8 mouse cellular contexts compared by ENCODE assay signal in the genomic region with DNA sequence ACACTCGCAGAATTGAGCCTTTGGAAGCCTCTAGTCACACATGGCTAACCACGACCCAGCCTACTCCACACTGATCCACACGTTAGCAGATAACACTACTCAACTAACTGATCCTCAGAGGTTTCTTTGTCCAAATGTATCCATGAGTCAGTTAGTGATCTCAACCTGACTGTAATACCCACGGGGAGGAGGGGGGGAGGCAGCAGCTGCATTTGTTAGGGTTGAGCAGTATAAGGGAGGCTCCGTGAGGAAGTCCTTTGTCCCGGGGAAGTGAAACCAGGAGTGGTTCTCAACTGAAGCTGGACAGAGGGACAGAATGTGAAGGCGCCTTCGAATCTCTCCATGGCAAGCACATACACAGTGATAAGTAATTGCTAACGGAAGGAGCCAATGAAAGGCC. TPM values are rescaled to one million over a fixed set of nuclear protein-coding genes. Genes with fewer than 3 reads are reported as not detected.
DNase-seq lines count a peak whose midpoint lies in the region; ATAC-seq and TF ChIP-seq lines count a peak whose summit lies in the region.
"Had no signal": no experiment of that assay in that cellular context is flagged by ENCODE, and none has a peak within 500 bp of the region (broad histone marks: within the 10 kb centered on the region; RNA-seq: fewer than 3 reads in every experiment).

No protein-coding gene starts in this region.

- TF ChIP-seq POLR2A in lung, adult 2 months (IDR thresholded peaks at IDR 0.05; ENCODE audit: borderline replicate concordance, extremely low read depth, low read depth, low read length) = no peak

- H3K79me2 ChIP-seq in C2C12 (ENCODE audit: control insufficient read depth, insufficient read depth) = peaks cover 86% of the 10 kb centered on the region

- TF ChIP-seq CTCF in C2C12 (IDR thresholded peaks at IDR 0.05; ENCODE audit: control insufficient read depth, insufficient read depth, insufficient read length) = no peak
- TF ChIP-seq CTCF in lung, adult 2 months (IDR thresholded peaks at IDR 0.05; ENCODE audit: insufficient read depth, low read length) = no peak
- no peak for TF ChIP-seq CTCF in liver, postnatal 0 days (IDR thresholded peaks at IDR 0.05; ENCODE audit: low read depth)

- no peak for TF ChIP-seq EP300 in liver, postnatal 0 days (IDR thresholded peaks at IDR 0.05; ENCODE audit: low read depth)

- peak; percentile 37 to 69 for DNase-seq in adrenal gland, postnatal 36 days
- no peak for DNase-seq in heart, embryonic 10.5 days (ENCODE audit: low spot score)
- no peak for DNase-seq in lung, adult 2 months
- DNase-seq in frontal cortex, adult 2 months (ENCODE audit: extremely low spot score in 1 of 2, low spot score in 1 of 2) = no peak
- no peak for DNase-seq in frontal cortex, postnatal 25 days (ENCODE audit: low spot score in 2 of 2)
- no peak for DNase-seq in liver, postnatal 0 days

- H3K4me3 ChIP-seq in C2C12 (ENCODE audit: insufficient read depth, poor library complexity, severe bottlenecking) = peak overlapping the region; percentile 59
- no peak overlapping the region for H3K4me3 ChIP-seq in heart, embryonic 10.5 days
- H3K4me3 ChIP-seq in lung, adult 2 months (replicated peaks; ENCODE audit: extremely low read depth, low read depth, low read length) = peak overlapping the region; percentile 23
- no peak overlapping the region for H3K4me3 ChIP-seq in liver, postnatal 0 days (ENCODE audit: low read depth, low read length)
- H3K4me3 ChIP-seq: erythroblast, embryonic 14.5 days had no signal

- H3K9ac ChIP-seq in liver, postnatal 0 days (replicated peaks) = no peak overlapping the region

- ATAC-seq in liver, postnatal 0 days = no peak

- 66% methylated on average over 9 of the region's 9 CpGs for WGBS in heart, embryonic 10.5 days
- 37% methylated on average over 9 of the region's 9 CpGs for WGBS in lung, adult 2 months
- WGBS in liver, postnatal 0 days (ENCODE audit: insufficient replicate concordance) = 46% methylated on average over 9 of the region's 9 CpGs

- H3K27me3 ChIP-seq in C2C12 (ENCODE audit: control insufficient read depth, insufficient read depth, insufficient read length) = no peaks in the 10 kb centered on the region
- H3K27me3 ChIP-seq in heart, embryonic 10.5 days (ENCODE audit: insufficient read depth, poor library complexity, severe bottlenecking) = no peaks in the 10 kb centered on the region
- peaks cover 10% of the 10 kb centered on the region for H3K27me3 ChIP-seq in liver, postnatal 0 days (ENCODE audit: insufficient read depth, low read length)

- peak overlapping the region; percentile 64 for H3ac ChIP-seq in C2C12 (ENCODE audit: control insufficient read depth, insufficient read length, low read depth)

- peaks cover 18% of the 10 kb centered on the region for H3K36me3 ChIP-seq in C2C12 (ENCODE audit: control insufficient read depth, insufficient read depth)
- 0 out of 2 replicates have a peak, but pooled peaks cover 2% of the 10 kb centered on the region for H3K36me3 ChIP-seq in heart, embryonic 10.5 days
- H3K36me3 ChIP-seq in liver, postnatal 0 days (replicated peaks; ENCODE audit: insufficient read depth, low read length) = no peaks in the 10 kb centered on the region

- H3K79me3 ChIP-seq in C2C12 (ENCODE audit: low read depth) = peaks cover 64% of the 10 kb centered on the region

- no peaks in the 10 kb centered on the region for H3K9me3 ChIP-seq in heart, embryonic 10.5 days
- no peaks in the 10 kb centered on the region for H3K9me3 ChIP-seq in liver, postnatal 0 days (ENCODE audit: low read length)

- H3K4me1 ChIP-seq in heart, embryonic 10.5 days = peaks cover 35% of the 10 kb centered on the region
- peaks cover 19% of the 10 kb centered on the region for H3K4me1 ChIP-seq in lung, adult 2 months (ENCODE audit: control insufficient read depth, insufficient read depth, low read length)
- peaks cover 17% of the 10 kb centered on the region for H3K4me1 ChIP-seq in liver, postnatal 0 days (ENCODE audit: insufficient read depth)

- 0 out of 2 replicates have a peak overlapping the region, but pooled peaks have one; percentile 48 for H3K27ac ChIP-seq in heart, embryonic 10.5 days
- no peak overlapping the region for H3K27ac ChIP-seq in liver, postnatal 0 days (ENCODE audit: low read depth)

- H3K4me2 ChIP-seq in liver, postnatal 0 days (ENCODE audit: low read depth, low read length) = no peak overlapping the region

TF ChIP-seq in C2C12, 6 proteins besides CTCF, POLR2A, EP300 and RAD21:
- TF ChIP-seq MYOD1 (IDR thresholded peaks at IDR 0.05; ENCODE audit: control insufficient read depth, insufficient read length, low read depth) (peak; percentile 89), MYOG (IDR thresholded peaks at IDR 0.05; ENCODE audit: control insufficient read depth, extremely low read depth, insufficient read length) (no peak), USF1 (IDR thresholded peaks at IDR 0.05; ENCODE audit: low read depth) (no peak), FOSL1 (IDR thresholded peaks at IDR 0.05; ENCODE audit: insufficient read depth, low read length, poor library complexity, severe bottlenecking) (peak; percentile 60), CEBPB (IDR thresholded peaks at IDR 0.05; ENCODE audit: low read depth) (no peak), MAX (IDR thresholded peaks at IDR 0.05) (peak; percentile 30)

RNA-seq across cellular contexts. Expression of gene Wipf1, which starts 2.8 kb away (rescaled TPM):
- polyA plus RNA-seq in C2C12 (2012; fragmentation: generic; extraction: Trizol) = 16.1 TPM
- 10 to 100 TPM; 13.3 to 19.6 TPM for total RNA-seq in adrenal gland, postnatal 36 days (2021)
- polyA plus RNA-seq in heart, embryonic 10.5 days (2016; fragmentation: Nextera tagmentation; extraction: Ambion mirVana) = 6.8 and 7.8 TPM in 2 replicates
- 23.1 and 23.8 TPM in 2 replicates for polyA plus RNA-seq in lung, adult 2 months (2012; rRNA removed)
- 5.1 and 5.3 TPM in 2 replicates for polyA plus RNA-seq in frontal cortex, adult 2 months (2012; rRNA removed)
- 4.3 TPM in 2 replicates for polyA plus RNA-seq in liver, postnatal 0 days (2015; fragmentation: Nextera tagmentation; extraction: Ambion mirVana)

RNA-seq across cellular contexts. Expression of gene Chrna1, which starts 53.4 kb away (rescaled TPM):
- polyA plus RNA-seq in C2C12 (2012; fragmentation: generic; extraction: Trizol) = 105 TPM
- not detected for total RNA-seq in adrenal gland, postnatal 36 days (2021)
- 0.16 and 0.45 TPM in 2 replicates for polyA plus RNA-seq in heart, embryonic 10.5 days (2016; fragmentation: Nextera tagmentation; extraction: Ambion mirVana)
- 0.66 TPM in 1 of 2 replicates, not detected in the other for polyA plus RNA-seq in lung, adult 2 months (2012; rRNA removed)
- 0.06 and 0.10 TPM in 2 replicates for polyA plus RNA-seq in frontal cortex, adult 2 months (2012; rRNA removed)
- polyA plus RNA-seq in liver, postnatal 0 days (2015; fragmentation: Nextera tagmentation; extraction: Ambion mirVana) = 0.06 and 0.18 TPM in 2 replicates
- polyA plus RNA-seq: erythroblast, embryonic 14.5 days had no signal

Comparison
In these comparisons a context has a peak if more than half of its experiments do, and no peak if none do; other contexts are left out.
1. H3K4me3 ChIP-seq: peak in C2C12 (single experiment) and lung, adult 2 months (single experiment); none in heart, embryonic 10.5 days (single experiment) and liver, postnatal 0 days (single experiment).
2. DNase-seq: peak in adrenal gland, postnatal 36 days (2 of 2); none in heart, embryonic 10.5 days (single experiment), lung, adult 2 months (single experiment), frontal cortex, adult 2 months (0 of 2), frontal cortex, postnatal 25 days (0 of 2) and liver, postnatal 0 days (single experiment).
3. RNA of gene Chrna1, which starts 53.4 kb away (polyA plus RNA-seq): 105 TPM in C2C12 (single experiment); 0.66 TPM in lung, adult 2 months, 0.16 to 0.45 TPM in heart, embryonic 10.5 days, 0.06 to 0.10 TPM in frontal cortex, adult 2 months and 0.06 to 0.18 TPM in liver, postnatal 0 days; every median in the first group is over 10 times any median in the second.